In the genomic region with DNA sequence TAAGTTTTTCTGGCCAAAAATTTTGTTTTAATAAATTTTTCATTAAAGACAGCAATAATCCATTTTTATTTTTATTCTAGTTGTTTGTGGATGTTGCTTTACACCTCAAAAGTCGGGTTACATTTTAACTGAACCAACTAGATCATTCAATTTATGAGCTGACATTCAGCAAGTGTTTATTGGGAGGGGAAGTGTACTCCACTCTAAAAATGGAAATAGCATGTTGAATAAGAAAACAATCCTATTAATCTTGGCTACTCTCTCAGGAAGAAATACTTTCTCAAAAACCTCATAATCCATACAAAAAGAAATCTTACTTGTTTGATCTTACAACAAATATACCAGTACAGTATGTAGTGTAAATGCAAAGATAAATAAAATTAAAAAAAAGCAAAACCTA, we compare ENCODE assay signal across 9 mouse cellular contexts. TPM values are rescaled to one million over a fixed set of nuclear protein-coding genes. Genes with fewer than 3 reads are reported as not detected.
A peak's percentile ranks its signal among the peaks of the same experiment; 100 is the strongest.
DNase-seq lines count a peak whose midpoint lies in the region; ATAC-seq lines count a peak whose summit lies in the region.
"Had no signal": no experiment of that assay in that cellular context is flagged by ENCODE, and none has a peak within 500 bp of the region (broad histone marks: within the 10 kb centered on the region; RNA-seq: fewer than 3 reads in every experiment).

No protein-coding gene starts in this region.

- H3K27me3 ChIP-seq in lung, embryonic 15.5 days: no peaks in the 10 kb centered on the region
- no peaks in the 10 kb centered on the region for H3K27me3 ChIP-seq in forebrain, embryonic 10.5 days (ENCODE audit: poor library complexity, severe bottlenecking)
- no peaks in the 10 kb centered on the region for H3K27me3 ChIP-seq in limb, embryonic 13.5 days
- H3K27me3 ChIP-seq in stomach, embryonic 14.5 days (ENCODE audit: control insufficient read depth, insufficient read depth, low read length): no peaks in the 10 kb centered on the region

- H3K9ac ChIP-seq in lung, embryonic 15.5 days: peak overlapping the region; percentile 62
- H3K9ac ChIP-seq in limb, embryonic 13.5 days: peak overlapping the region; percentile 83; the same call in 1 of the 2 replicates
- peak overlapping the region; percentile 60 for H3K9ac ChIP-seq in stomach, embryonic 14.5 days (replicated peaks; ENCODE audit: low read depth, low read length)

- H3K9me3 ChIP-seq in lung, embryonic 15.5 days: no peaks in the 10 kb centered on the region
- H3K9me3 ChIP-seq in forebrain, embryonic 10.5 days: no peaks in the 10 kb centered on the region
- H3K9me3 ChIP-seq in limb, embryonic 13.5 days: no peaks in the 10 kb centered on the region
- H3K9me3 ChIP-seq in stomach, embryonic 14.5 days (ENCODE audit: control insufficient read depth, low read depth, low read length): no peaks in the 10 kb centered on the region

- peak overlapping the region; percentile 56 for H3K4me3 ChIP-seq in lung, embryonic 15.5 days
- H3K4me3 ChIP-seq in forebrain, embryonic 10.5 days: peak overlapping the region; percentile 83
- peak overlapping the region; percentile 62 for H3K4me3 ChIP-seq in limb, embryonic 13.5 days
- H3K4me3 ChIP-seq in stomach, embryonic 14.5 days (ENCODE audit: low read depth, low read length): peak overlapping the region; percentile 48

- H3K4me2 ChIP-seq in lung, embryonic 15.5 days: peak overlapping the region; percentile 60
- peak overlapping the region; percentile 65 for H3K4me2 ChIP-seq in limb, embryonic 13.5 days (replicated peaks)
- H3K4me2 ChIP-seq in stomach, embryonic 14.5 days (replicated peaks; ENCODE audit: low read depth, low read length): peak overlapping the region; percentile 49

- peak overlapping the region; percentile 92; the same call in 1 of the 2 replicates for H3K27ac ChIP-seq in lung, embryonic 15.5 days
- peak overlapping the region; percentile 96 for H3K27ac ChIP-seq in forebrain, embryonic 10.5 days
- H3K27ac ChIP-seq in limb, embryonic 13.5 days: peak overlapping the region; percentile 95
- H3K27ac ChIP-seq in stomach, embryonic 14.5 days (ENCODE audit: low read length): peak overlapping the region; percentile 93; the same call in 1 of the 2 replicates

- DNase-seq in lung, adult 18-20 months: no peak
- no peak for DNase-seq in forebrain, embryonic 10.5 days (ENCODE audit: extremely low spot score, low spot score)
- no peak for DNase-seq in cerebellum, adult 9-11 months
- no peak for DNase-seq in embryo, embryonic 10 days (ENCODE audit: low spot score)
- no peak for DNase-seq in cerebellum, postnatal 25 days
- DNase-seq: thymus, postnatal 14 days had no signal

- H3K4me1 ChIP-seq in lung, embryonic 15.5 days: peaks cover 19% of the 10 kb centered on the region
- peaks cover 28% of the 10 kb centered on the region for H3K4me1 ChIP-seq in forebrain, embryonic 10.5 days
- H3K4me1 ChIP-seq in limb, embryonic 13.5 days: peaks cover 21% of the 10 kb centered on the region
- H3K4me1 ChIP-seq in stomach, embryonic 14.5 days (ENCODE audit: control insufficient read depth, insufficient read depth, low read length): peaks cover 12% of the 10 kb centered on the region

- H3K36me3 ChIP-seq in lung, embryonic 15.5 days: 0 out of 2 replicates have a peak, but pooled peaks cover under 1% of the 10 kb centered on the region
- peaks cover 12% of the 10 kb centered on the region for H3K36me3 ChIP-seq in forebrain, embryonic 10.5 days (replicated peaks)
- H3K36me3 ChIP-seq in limb, embryonic 13.5 days: no peaks in the 10 kb centered on the region
- H3K36me3 ChIP-seq in stomach, embryonic 14.5 days (ENCODE audit: control insufficient read depth, insufficient read depth, low read length): no peaks in the 10 kb centered on the region

- WGBS in lung, embryonic 15.5 days: 22% methylated on average over 1 of the region's 1 CpGs
- WGBS in forebrain, embryonic 10.5 days: 67% methylated on average over 1 of the region's 1 CpGs
- WGBS in limb, embryonic 13.5 days: 16% methylated on average over 1 of the region's 1 CpGs
- WGBS in stomach, embryonic 14.5 days: 29% methylated on average over 1 of the region's 1 CpGs

- no peak for ATAC-seq in lung, embryonic 15.5 days (ENCODE audit: borderline replicate concordance, extremely low read depth, low FRiP score, low TSS enrichment)
- ATAC-seq in limb, embryonic 13.5 days (ENCODE audit: low FRiP score, low read depth): no peak
- ATAC-seq in stomach, embryonic 14.5 days (ENCODE audit: insufficient number of reproducible peaks, insufficient read depth, low FRiP score, low read depth): no peak

RNA-seq across cellular contexts. Expression of gene Uspl1, which starts 1.0 kb away (rescaled TPM):
- polyA plus RNA-seq in lung, embryonic 15.5 days (2015; fragmentation: Nextera tagmentation; extraction: Ambion mirVana): 37.0 and 39.0 TPM in 2 replicates
- 73.3 and 76.2 TPM in 2 replicates for polyA plus RNA-seq in forebrain, embryonic 10.5 days (2016; fragmentation: Nextera tagmentation; extraction: Ambion mirVana)
- 58.0 and 59.5 TPM in 2 replicates for polyA plus RNA-seq in limb, embryonic 13.5 days (2015; fragmentation: Nextera tagmentation; extraction: Ambion mirVana)
- polyA plus RNA-seq in stomach, embryonic 14.5 days (2014; fragmentation: Nextera tagmentation; extraction: Ambion mirVana): 51.6 and 54.4 TPM in 2 replicates

RNA-seq across cellular contexts. Expression of gene Hmgb1, which starts 1.2 kb away (rescaled TPM):
- polyA plus RNA-seq in lung, embryonic 15.5 days (2015; fragmentation: Nextera tagmentation; extraction: Ambion mirVana): 1,537 and 1,564 TPM in 2 replicates
- 1,643 and 1,661 TPM in 2 replicates for polyA plus RNA-seq in forebrain, embryonic 10.5 days (2016; fragmentation: Nextera tagmentation; extraction: Ambion mirVana)
- polyA plus RNA-seq in limb, embryonic 13.5 days (2015; fragmentation: Nextera tagmentation; extraction: Ambion mirVana): 1,754 and 1,889 TPM in 2 replicates
- polyA plus RNA-seq in stomach, embryonic 14.5 days (2014; fragmentation: Nextera tagmentation; extraction: Ambion mirVana): 1,555 and 1,628 TPM in 2 replicates
